In the genomic region with DNA sequence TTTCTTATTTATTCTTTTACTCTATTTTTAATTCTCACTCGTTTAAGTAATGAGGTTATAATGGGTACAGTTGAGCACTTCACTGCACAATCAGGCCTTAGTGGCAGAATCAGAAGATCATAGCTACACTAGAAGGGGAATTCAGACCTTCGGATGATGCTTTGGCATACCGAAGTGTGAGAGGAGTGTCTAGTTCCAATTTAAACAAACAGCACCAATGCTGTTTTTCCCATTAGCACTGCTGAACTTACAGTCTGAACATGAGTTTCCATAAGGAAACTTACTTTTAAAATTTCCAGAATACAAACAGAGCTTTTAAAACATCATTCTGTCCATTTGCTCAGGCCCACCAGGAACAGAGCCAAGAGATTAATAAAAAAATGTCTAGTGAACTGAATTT, we compare ENCODE assay signal across 19 mouse cellular contexts.
"Had no signal": no experiment of that assay in that cellular context is flagged by ENCODE, and none has a peak within 500 bp of the region (broad histone marks: within the 10 kb centered on the region; RNA-seq: fewer than 3 reads in every experiment).

No protein-coding gene starts in this region.

- H3K9me3 ChIP-seq: midbrain, embryonic 10.5 days; midbrain, embryonic 12.5 days; neural tube, embryonic 13.5 days; neural tube, embryonic 15.5 days had no signal

- H3K4me3 ChIP-seq: midbrain, embryonic 10.5 days; midbrain, embryonic 12.5 days; myocyte; neural tube, embryonic 13.5 days; neural tube, embryonic 15.5 days had no signal

- ATAC-seq: midbrain, embryonic 16.5 days had no signal

- H3K36me3 ChIP-seq: midbrain, embryonic 10.5 days; midbrain, embryonic 12.5 days; neural tube, embryonic 13.5 days; neural tube, embryonic 15.5 days had no signal

- H3K4me1 ChIP-seq: midbrain, embryonic 10.5 days; midbrain, embryonic 12.5 days; neural tube, embryonic 13.5 days; neural tube, embryonic 15.5 days had no signal

- H3K27me3 ChIP-seq: midbrain, embryonic 12.5 days; neural tube, embryonic 13.5 days; neural tube, embryonic 15.5 days had no signal

- H3K4me2 ChIP-seq: lung, embryonic 14.5 days; midbrain, embryonic 12.5 days; neural tube, embryonic 13.5 days; neural tube, embryonic 15.5 days had no signal

- DNase-seq: lung, adult 18-20 months; lung, embryonic 14.5 days; lung, postnatal 10 days; lung, postnatal 4 days; midbrain, embryonic 14.5 days; retina, postnatal 1 day; right cerebral cortex, adult 18-20 months; right cerebral cortex, postnatal 25 days; right cerebral cortex, postnatal 4 days; spleen, adult 18-20 months; thymus, adult 18-20 months; thymus, postnatal 14 days; thymus, postnatal 36 days had no signal

- H3K27ac ChIP-seq: midbrain, embryonic 10.5 days; midbrain, embryonic 12.5 days; neural tube, embryonic 13.5 days; neural tube, embryonic 15.5 days had no signal

- H3K9ac ChIP-seq: lung, embryonic 14.5 days; midbrain, embryonic 12.5 days; neural tube, embryonic 13.5 days; neural tube, embryonic 15.5 days had no signal
